Mouse (Mus musculus) hindbrain, embryonic 15.5 days (tissue): ENCODE data around the gene Xlr4a. TPM values are rescaled to one million over a fixed set of nuclear protein-coding genes. Genes with fewer than 3 reads are reported as not detected.
A peak's percentile ranks its signal among the peaks of the same experiment; 100 is the strongest.
"Not testable (repeated sequence)": the region's sequence is repeated elsewhere in the genome, so short reads cannot be mapped to it uniquely, and the experiment has no call there.

Experiments used
- ATAC-seq: fragments of 200-750 bp; cut with Nextera tagmentation; 2 replicates; pipeline ENCODE4 v1.8.0; 2017; ENCODE audit warnings: low read depth, moderate number of reproducible peaks, moderate TSS enrichment; ENCODE audit not compliant: low FRiP score
- H3K27ac ChIP-seq: fragments of 300-500 bp; sonication (generic); replicated peaks from 2 replicates; pipeline ENCODE4 v1.5.1; 2015; ENCODE audit warnings: mild to moderate bottlenecking, inconsistent platforms
- H3K27me3 ChIP-seq: fragments of 300-500 bp; sonication (generic); 2 replicates; pipeline ENCODE4 v1.6.1; 2015; ENCODE audit warnings: control low read depth, inconsistent platforms
- H3K36me3 ChIP-seq: fragments of 300-500 bp; sonication (generic); 2 replicates; pipeline ENCODE4 v1.6.1; 2015; ENCODE audit warnings: control low read depth, inconsistent platforms
- H3K4me1 ChIP-seq: fragments of 300-500 bp; sonication (generic); replicated peaks from 2 replicates; pipeline ENCODE4 v1.6.1; 2015; ENCODE audit warnings: control low read depth, inconsistent platforms
- H3K4me2 ChIP-seq: fragments of 300-500 bp; sonication (generic); 2 replicates; pipeline ENCODE4 v1.6.1; 2015; ENCODE audit warnings: moderate library complexity, mild to moderate bottlenecking, inconsistent platforms
- H3K4me3 ChIP-seq: fragments of 300-500 bp; sonication (generic); 2 replicates; pipeline ENCODE4 v1.5.1; 2015; ENCODE audit warnings: mild to moderate bottlenecking, inconsistent platforms
- H3K9ac ChIP-seq: fragments of 300-500 bp; sonication (generic); 2 replicates; pipeline ENCODE4 v1.6.1; 2015; ENCODE audit warnings: inconsistent platforms
- H3K9me3 ChIP-seq: fragments of 300-500 bp; sonication (generic); 2 replicates; pipeline ENCODE4 v1.6.1; 2016; ENCODE audit warnings: control low read depth, inconsistent platforms
- WGBS: fragments of 180-500 bp; shearing (Covaris S2); methylation state at CpG from one replicate; pipeline ENCODE4 v1.1.7; 2015; 5-methylcytosine and 5-hydroxymethylcytosine counted together
- polyA plus RNA-seq: library from polyadenylated mRNA; unstranded; fragments of >200 nt; fragmentation: Nextera tagmentation; extraction: Ambion mirVana; gene quantifications from 2 replicates; pipeline ENCODE4 v1.2.1, GENCODE M21; 2015

Gene Xlr4a
- polyA plus RNA-seq, result 0.68 and 0.74 TPM in 2 replicates

GRCm38 (mm10) chrX:73082267-73083055, at the start of gene Xlr4a:
TSS of gene Xlr4a (minus strand) at chrX:73082478.
- ATAC-seq, H3K36me3 ChIP-seq: not testable (repeated sequence)
- 82% methylated on average over 19 of the region's 19 CpGs for WGBS

GRCm38 (mm10) chrX:73122859-73123829, 40.9 kb upstream of the Xlr4a start:
- peak; percentile 87 for ATAC-seq
- H3K27ac ChIP-seq, result not testable (repeated sequence)
- WGBS, result no CpG with 5 or more reads among the region's 12 CpGs

More at GRCm38 (mm10) chrX:73082267-73083055, at the start of gene Xlr4a:
- not testable (repeated sequence) for H3K9me3 ChIP-seq, H3K4me2 ChIP-seq, H3K9ac ChIP-seq, H3K27me3 ChIP-seq, H3K4me1 ChIP-seq, H3K4me3 ChIP-seq, H3K27ac ChIP-seq

DNA sequence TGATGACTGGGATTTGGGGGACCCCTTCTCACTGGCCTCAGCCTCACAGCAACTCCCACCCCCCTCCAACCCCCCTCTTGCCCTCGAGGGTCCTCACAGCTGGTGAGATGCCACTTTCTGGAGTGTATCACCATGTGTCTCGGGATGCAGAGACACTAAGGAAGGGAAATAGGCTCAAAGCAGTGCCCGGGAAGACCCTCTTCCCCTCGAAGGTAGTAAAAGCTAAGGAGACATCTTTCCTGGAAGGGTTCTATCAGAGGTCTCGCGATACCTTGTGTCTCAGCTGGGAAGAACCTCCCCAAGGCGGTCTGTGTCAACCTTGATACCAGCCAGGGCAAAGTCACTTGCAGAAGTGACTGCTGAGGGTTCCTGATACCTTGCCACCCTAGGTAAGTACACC, 34.5 kb upstream of the Xlr4a start, which contains the start of gene Gm14685:
Gene Gm14685, plus strand, starts transcription at position 301 of the 400 bp plus-strand sequence.
- H3K9me3 ChIP-seq, H3K27me3 ChIP-seq, ATAC-seq, H3K36me3 ChIP-seq, H3K4me3 ChIP-seq, H3K4me2 ChIP-seq, H3K4me1 ChIP-seq, H3K27ac ChIP-seq, H3K9ac ChIP-seq: not testable (repeated sequence)
- WGBS, result no CpG with 5 or more reads among the region's 7 CpGs

More at GRCm38 (mm10) chrX:73122859-73123829, 40.9 kb upstream of the Xlr4a start:
- H3K4me3 ChIP-seq, H3K9ac ChIP-seq, H3K36me3 ChIP-seq, H3K4me2 ChIP-seq, H3K9me3 ChIP-seq, H3K4me1 ChIP-seq, H3K27me3 ChIP-seq: not testable (repeated sequence)

- H3K9ac ChIP-seq, H3K4me1 ChIP-seq, H3K36me3 ChIP-seq, ATAC-seq, H3K4me2 ChIP-seq, H3K27me3 ChIP-seq, H3K9me3 ChIP-seq, H3K4me3 ChIP-seq, H3K27ac ChIP-seq: not testable (repeated sequence)
- 77% methylated on average over 12 of the region's 13 CpGs for WGBS
These were observed 14.7 kb upstream of the Xlr4a start, which contains the start of gene Xlr3a for GRCm38 (mm10) chrX:73096941-73097508. TSS of gene Xlr3a (minus strand) at chrX:73097095.

- not testable (repeated sequence) for H3K4me3 ChIP-seq, H3K9ac ChIP-seq, H3K36me3 ChIP-seq, H3K4me2 ChIP-seq, H3K27me3 ChIP-seq, H3K4me1 ChIP-seq, H3K9me3 ChIP-seq, H3K27ac ChIP-seq, ATAC-seq
- no CpG with 5 or more reads among the region's 5 CpGs for WGBS
These were observed 15.4 kb downstream of the Xlr4a start for GRCm38 (mm10) chrX:73066765-73067312.

GRCm38 (mm10) chrX:73064415-73064793, 17.9 kb downstream of the Xlr4a start, which contains the start of gene Pnma3:
TSS of gene Pnma3 (plus strand) at chrX:73064787.
- H3K9ac ChIP-seq, result peak within 1 kb of the TSS; percentile 57
- no peaks in the 10 kb centered on the region for H3K36me3 ChIP-seq
- 27% methylated on average over 7 of the region's 7 CpGs for WGBS
- no peaks in the 10 kb centered on the region for H3K9me3 ChIP-seq
- no peaks in the 10 kb centered on the region for H3K27me3 ChIP-seq
- peak within 1 kb of the TSS; percentile 69 for H3K4me2 ChIP-seq
- no peaks in the 10 kb centered on the region for H3K4me1 ChIP-seq
- H3K4me3 ChIP-seq, result peak within 1 kb of the TSS; percentile 44
- peak within 1 kb of the TSS; percentile 48; the same call in 1 of the 2 replicates for H3K27ac ChIP-seq
- ATAC-seq, result peak; percentile 78

- Histone ChIP-seq H3K4me3 (peak overlapping the region; percentile 44), H3K27me3 (no peaks in the 10 kb centered on the region), H3K4me2 (peak overlapping the region; percentile 69), H3K36me3 (no peaks in the 10 kb centered on the region), H3K9ac (peak overlapping the region; percentile 57), H3K4me1 (no peaks in the 10 kb centered on the region), H3K9me3 (no peaks in the 10 kb centered on the region), H3K27ac (peak overlapping the region; percentile 48; the same call in 1 of the 2 replicates)
- 28% methylated on average over 24 of the region's 24 CpGs for WGBS
- peak; percentile 93 for ATAC-seq
These were observed 18.5 kb downstream of the Xlr4a start for GRCm38 (mm10) chrX:73063512-73064414.

DNA sequence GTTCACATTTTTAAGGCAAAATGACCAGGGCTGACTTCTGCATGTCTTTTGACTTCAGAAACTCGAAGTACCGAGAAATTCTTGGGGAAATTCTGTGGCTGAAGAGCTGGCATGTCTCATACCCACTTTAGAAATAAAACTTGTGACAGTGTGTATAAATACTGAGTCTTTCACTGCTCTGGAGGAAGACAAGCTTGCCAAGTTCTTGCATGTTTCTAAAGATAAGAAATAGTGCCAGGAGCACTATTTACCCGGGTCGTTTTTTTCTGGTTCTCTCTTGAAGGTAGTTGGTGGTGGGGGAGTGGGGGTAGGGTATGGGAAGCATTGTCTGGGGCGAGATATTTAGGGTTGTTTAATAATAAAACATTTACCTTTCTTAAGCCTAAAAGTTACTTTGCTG, 20.0 kb downstream of the Xlr4a start:
- no peaks in the 10 kb centered on the region for H3K27me3 ChIP-seq
- WGBS, result 59% methylated on average over 5 of the region's 5 CpGs
- no peak for ATAC-seq
- H3K4me2 ChIP-seq, result no peak overlapping the region
- no peak overlapping the region for H3K4me3 ChIP-seq
- H3K36me3 ChIP-seq, result no peaks in the 10 kb centered on the region
- no peak overlapping the region for H3K27ac ChIP-seq
- H3K4me1 ChIP-seq, result no peaks in the 10 kb centered on the region
- no peak overlapping the region for H3K9ac ChIP-seq
- no peaks in the 10 kb centered on the region for H3K9me3 ChIP-seq

GRCm38 (mm10) chrX:73061528-73061927, 20.8 kb downstream of the Xlr4a start:
- no peak for ATAC-seq
- H3K9me3 ChIP-seq, result no peaks in the 10 kb centered on the region
- H3K27ac ChIP-seq, result no peak overlapping the region
- no peaks in the 10 kb centered on the region for H3K36me3 ChIP-seq
- H3K27me3 ChIP-seq, result no peaks in the 10 kb centered on the region
- H3K9ac ChIP-seq, result no peak overlapping the region
- no peak overlapping the region for H3K4me3 ChIP-seq
- H3K4me1 ChIP-seq, result no peaks in the 10 kb centered on the region
- 76% methylated on average over 1 of the region's 1 CpGs for WGBS
- no peak overlapping the region for H3K4me2 ChIP-seq

DNA sequence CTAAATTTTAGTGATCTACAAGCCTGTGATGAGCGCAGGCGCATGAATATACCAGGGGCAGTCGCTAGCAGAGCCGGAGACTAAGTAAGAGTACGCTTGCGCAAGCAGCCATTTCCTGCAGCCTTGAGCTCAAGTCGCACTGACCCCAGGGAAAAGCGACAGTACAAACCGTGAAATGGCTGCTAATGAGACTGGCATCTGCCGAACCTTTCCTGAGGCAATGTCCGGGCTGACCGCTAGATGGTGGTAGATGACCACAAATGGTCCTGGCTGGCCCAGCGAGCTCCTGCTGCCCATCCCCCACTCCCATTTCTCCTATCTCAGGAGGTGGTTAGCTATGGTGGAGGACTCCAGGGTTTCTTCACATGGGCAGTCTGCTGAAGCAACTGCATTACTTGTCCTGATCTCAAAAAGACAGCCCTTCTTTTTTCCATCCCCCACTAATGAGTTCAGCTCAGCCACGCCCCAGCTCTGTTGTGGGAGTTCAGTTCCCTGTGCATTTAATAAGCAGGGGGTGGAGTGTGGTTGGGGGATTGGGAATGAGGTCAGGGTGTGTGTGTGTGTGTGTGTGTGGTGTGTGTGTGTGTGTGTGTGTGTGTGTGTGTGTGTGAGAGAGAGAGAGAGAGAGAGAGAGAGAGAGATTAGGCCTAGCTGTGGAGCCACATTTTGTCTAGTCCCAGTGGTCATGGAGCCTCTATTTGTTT, 28.3 kb downstream of the Xlr4a start:
- Histone ChIP-seq H3K4me2 (peak overlapping the region; percentile 32), H3K27ac (peak overlapping the region; percentile 62; the same call in 1 of the 2 replicates), H3K9ac (no peak overlapping the region), H3K4me3 (0 out of 2 replicates have a peak overlapping the region, but pooled peaks have one; percentile 5), H3K27me3 (no peaks in the 10 kb centered on the region), H3K9me3 (no peaks in the 10 kb centered on the region), H3K4me1 (no peaks in the 10 kb centered on the region), H3K36me3 (no peaks in the 10 kb centered on the region)
- peak; percentile 98 for ATAC-seq
- WGBS, result 20% methylated on average over 14 of the region's 14 CpGs
